Mouse (Mus musculus): ENCODE results near the gene Ppp2r5b. TPM values are rescaled to one million over a fixed set of nuclear protein-coding genes. Genes with fewer than 3 reads are reported as not detected.

Gene Ppp2r5b
- total RNA-seq, 2 experiments from 2014 or later: 8.6 to 10.9 TPM

Other genes starting within 250 kb of the Ppp2r5b start
- gene Slc22a20, start 249.7 kb downstream of the Ppp2r5b start, total RNA-seq (2014; fragmentation: Nextera tagmentation): not detected in 2 replicates
- gene Slc22a20, start 249.7 kb downstream of the Ppp2r5b start, total RNA-seq (2017): not detected in 2 replicates
- gene Capn1, start 220.0 kb downstream of the Ppp2r5b start, total RNA-seq (2014; fragmentation: Nextera tagmentation): 41.2 and 46.0 TPM in 2 replicates
- gene Capn1, start 220.0 kb downstream of the Ppp2r5b start, total RNA-seq (2017): 30.6 and 53.5 TPM in 2 replicates
- 31.2 and 52.3 TPM in 2 replicates for gene Syvn1, start 189.3 kb downstream of the Ppp2r5b start, total RNA-seq (2014; fragmentation: Nextera tagmentation)
- 5.8 and 7.5 TPM in 2 replicates for gene Syvn1, start 189.3 kb downstream of the Ppp2r5b start, total RNA-seq (2017)
- gene Mrpl49, start 178.1 kb downstream of the Ppp2r5b start, total RNA-seq (2014; fragmentation: Nextera tagmentation): 54.4 and 64.1 TPM in 2 replicates
- 33.6 and 41.0 TPM in 2 replicates for gene Mrpl49, start 178.1 kb downstream of the Ppp2r5b start, total RNA-seq (2017)
- 2,866 and 2,996 TPM in 2 replicates for gene Fau, start 178.0 kb downstream of the Ppp2r5b start, total RNA-seq (2014; fragmentation: Nextera tagmentation)
- gene Fau, start 178.0 kb downstream of the Ppp2r5b start, total RNA-seq (2017): 1,307 and 1,586 TPM in 2 replicates
- gene Znhit2, start 174.7 kb downstream of the Ppp2r5b start, total RNA-seq (2014; fragmentation: Nextera tagmentation): 11.5 and 16.7 TPM in 2 replicates
- 10.7 and 11.2 TPM in 2 replicates for gene Znhit2, start 174.7 kb downstream of the Ppp2r5b start, total RNA-seq (2017)
- 13.7 and 14.7 TPM in 2 replicates for gene Tm7sf2, start 167.5 kb downstream of the Ppp2r5b start, total RNA-seq (2014; fragmentation: Nextera tagmentation)
- 3.6 and 4.8 TPM in 2 replicates for gene Tm7sf2, start 167.5 kb downstream of the Ppp2r5b start, total RNA-seq (2017)
- 45.2 and 61.4 TPM in 2 replicates for gene Vps51, start 158.6 kb downstream of the Ppp2r5b start, total RNA-seq (2014; fragmentation: Nextera tagmentation)
- 33.9 and 40.6 TPM in 2 replicates for gene Vps51, start 158.6 kb downstream of the Ppp2r5b start, total RNA-seq (2017)
- not detected in 2 replicates for gene Tmem262, start 155.8 kb downstream of the Ppp2r5b start, total RNA-seq (2014; fragmentation: Nextera tagmentation)
- not detected in 2 replicates for gene Tmem262, start 155.8 kb downstream of the Ppp2r5b start, total RNA-seq (2017)
- not detected in 2 replicates for gene Gm28374, start 153.6 kb downstream of the Ppp2r5b start, total RNA-seq (2014; fragmentation: Nextera tagmentation)
- 0.99 TPM in 1 of 2 replicates, not detected in the other for gene Gm28374, start 153.6 kb downstream of the Ppp2r5b start, total RNA-seq (2017)
- 20.4 and 38.0 TPM in 2 replicates for gene Zfpl1, start 150.9 kb downstream of the Ppp2r5b start, total RNA-seq (2014; fragmentation: Nextera tagmentation)
- 34.2 and 34.8 TPM in 2 replicates for gene Zfpl1, start 150.9 kb downstream of the Ppp2r5b start, total RNA-seq (2017)
- gene Cdca5, start 150.9 kb downstream of the Ppp2r5b start, total RNA-seq (2014; fragmentation: Nextera tagmentation): 47.6 and 48.9 TPM in 2 replicates
- 25.2 and 25.9 TPM in 2 replicates for gene Cdca5, start 150.9 kb downstream of the Ppp2r5b start, total RNA-seq (2017)
- 3.5 and 5.7 TPM in 2 replicates for gene AC131692.1, start 141.5 kb downstream of the Ppp2r5b start, total RNA-seq (2014; fragmentation: Nextera tagmentation)
- gene AC131692.1, start 141.5 kb downstream of the Ppp2r5b start, total RNA-seq (2017): 0.95 and 1.6 TPM in 2 replicates
- 1.5 and 2.1 TPM in 2 replicates for gene Naaladl1, start 130.1 kb downstream of the Ppp2r5b start, total RNA-seq (2014; fragmentation: Nextera tagmentation)
- not detected in 2 replicates for gene Naaladl1, start 130.1 kb downstream of the Ppp2r5b start, total RNA-seq (2017)
- 18.8 and 20.9 TPM in 2 replicates for gene Sac3d1, start 117.2 kb downstream of the Ppp2r5b start, total RNA-seq (2014; fragmentation: Nextera tagmentation)
- gene Sac3d1, start 117.2 kb downstream of the Ppp2r5b start, total RNA-seq (2017): 7.7 and 9.3 TPM in 2 replicates
- 15.2 and 24.6 TPM in 2 replicates for gene Snx15, start 107.6 kb downstream of the Ppp2r5b start, total RNA-seq (2014; fragmentation: Nextera tagmentation)
- 7.0 and 13.2 TPM in 2 replicates for gene Snx15, start 107.6 kb downstream of the Ppp2r5b start, total RNA-seq (2017)
- 2.0 TPM in 1 of 2 replicates, not detected in the other for gene Batf2, start 94.9 kb downstream of the Ppp2r5b start, total RNA-seq (2014; fragmentation: Nextera tagmentation)
- gene Batf2, start 94.9 kb downstream of the Ppp2r5b start, total RNA-seq (2017): 0.42 TPM in 1 of 2 replicates, not detected in the other
- 43.2 and 45.4 TPM in 2 replicates for gene Arl2, start 94.3 kb downstream of the Ppp2r5b start, total RNA-seq (2014; fragmentation: Nextera tagmentation)
- gene Arl2, start 94.3 kb downstream of the Ppp2r5b start, total RNA-seq (2017): 26.4 and 38.6 TPM in 2 replicates
- gene Majin, start 51.5 kb downstream of the Ppp2r5b start, total RNA-seq (2014; fragmentation: Nextera tagmentation): not detected in 2 replicates
- gene Majin, start 51.5 kb downstream of the Ppp2r5b start, total RNA-seq (2017): not detected in 2 replicates
- not detected in 2 replicates for gene Gpha2, start 9.5 kb downstream of the Ppp2r5b start, total RNA-seq (2014; fragmentation: Nextera tagmentation)
- not detected in 2 replicates for gene Gpha2, start 9.5 kb downstream of the Ppp2r5b start, total RNA-seq (2017)
- gene Atg2a, start 5.8 kb upstream of the Ppp2r5b start, total RNA-seq (2014; fragmentation: Nextera tagmentation): 22.6 and 30.2 TPM in 2 replicates
- 5.8 and 11.8 TPM in 2 replicates for gene Atg2a, start 5.8 kb upstream of the Ppp2r5b start, total RNA-seq (2017)
- gene Ehd1, start 40.9 kb upstream of the Ppp2r5b start, total RNA-seq (2014; fragmentation: Nextera tagmentation): 50.0 and 60.7 TPM in 2 replicates
- 26.7 and 62.5 TPM in 2 replicates for gene Ehd1, start 40.9 kb upstream of the Ppp2r5b start, total RNA-seq (2017)
- 3.4 and 4.4 TPM in 2 replicates for gene Cdc42bpg, start 70.6 kb upstream of the Ppp2r5b start, total RNA-seq (2014; fragmentation: Nextera tagmentation)
- 3.1 and 3.7 TPM in 2 replicates for gene Cdc42bpg, start 70.6 kb upstream of the Ppp2r5b start, total RNA-seq (2017)
- gene Men1, start 99.1 kb upstream of the Ppp2r5b start, total RNA-seq (2014; fragmentation: Nextera tagmentation): 39.8 and 56.2 TPM in 2 replicates
- 17.8 and 19.8 TPM in 2 replicates for gene Men1, start 99.1 kb upstream of the Ppp2r5b start, total RNA-seq (2017)
- 37.3 and 41.8 TPM in 2 replicates for gene Map4k2, start 105.3 kb upstream of the Ppp2r5b start, total RNA-seq (2014; fragmentation: Nextera tagmentation)
- 9.4 and 27.2 TPM in 2 replicates for gene Map4k2, start 105.3 kb upstream of the Ppp2r5b start, total RNA-seq (2017)
- 286 and 398 TPM in 2 replicates for gene Sf1, start 127.8 kb upstream of the Ppp2r5b start, total RNA-seq (2014; fragmentation: Nextera tagmentation)
- gene Sf1, start 127.8 kb upstream of the Ppp2r5b start, total RNA-seq (2017): 253 and 302 TPM in 2 replicates
- 4.9 TPM in 1 of 2 replicates, not detected in the other for gene Pygm, start 148.5 kb upstream of the Ppp2r5b start, total RNA-seq (2014; fragmentation: Nextera tagmentation)
- gene Pygm, start 148.5 kb upstream of the Ppp2r5b start, total RNA-seq (2017): 0.04 and 4.9 TPM in 2 replicates
- gene Rasgrp2, start 163.5 kb upstream of the Ppp2r5b start, total RNA-seq (2014; fragmentation: Nextera tagmentation): 41.2 and 64.6 TPM in 2 replicates
- gene Rasgrp2, start 163.5 kb upstream of the Ppp2r5b start, total RNA-seq (2017): 21.6 and 32.0 TPM in 2 replicates
- not detected in 2 replicates for gene Nrxn2, start 182.9 kb upstream of the Ppp2r5b start, total RNA-seq (2014; fragmentation: Nextera tagmentation)
- gene Nrxn2, start 182.9 kb upstream of the Ppp2r5b start, total RNA-seq (2017): not detected in 2 replicates